Mouse (Mus musculus): Measurements from ENCODE around the gene Rbfox1.

DNA sequence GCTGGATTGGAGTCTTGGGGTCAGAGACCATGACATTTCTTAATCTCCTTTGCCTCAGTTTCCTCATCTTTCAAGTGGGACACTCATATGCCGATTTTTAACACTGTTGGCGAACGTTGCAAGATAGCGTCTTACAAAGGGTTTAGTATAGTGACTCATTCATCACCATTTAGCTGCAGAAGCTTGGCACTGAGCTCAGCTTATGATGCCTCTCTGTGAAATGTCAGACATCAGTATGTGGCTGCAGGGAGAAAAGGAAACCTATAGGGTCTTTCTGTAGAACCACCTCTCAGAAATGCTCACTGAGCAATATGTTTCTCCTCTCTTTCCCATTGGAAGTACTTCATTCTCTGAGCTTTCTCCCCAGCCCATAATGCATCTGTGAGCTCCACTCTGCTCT lies 356.2 kb downstream of the Rbfox1 start:
- TF ChIP-seq CTCF (IDR thresholded peaks at IDR 0.05; ENCODE audit: borderline replicate concordance, insufficient read depth, low read length) = no peak
- TF ChIP-seq POLR2A (IDR thresholded peaks at IDR 0.05; ENCODE audit: low read depth, low read length) = no peak
